Comparison of ENCODE assay signal across 18 mouse cellular contexts in the genomic region with DNA sequence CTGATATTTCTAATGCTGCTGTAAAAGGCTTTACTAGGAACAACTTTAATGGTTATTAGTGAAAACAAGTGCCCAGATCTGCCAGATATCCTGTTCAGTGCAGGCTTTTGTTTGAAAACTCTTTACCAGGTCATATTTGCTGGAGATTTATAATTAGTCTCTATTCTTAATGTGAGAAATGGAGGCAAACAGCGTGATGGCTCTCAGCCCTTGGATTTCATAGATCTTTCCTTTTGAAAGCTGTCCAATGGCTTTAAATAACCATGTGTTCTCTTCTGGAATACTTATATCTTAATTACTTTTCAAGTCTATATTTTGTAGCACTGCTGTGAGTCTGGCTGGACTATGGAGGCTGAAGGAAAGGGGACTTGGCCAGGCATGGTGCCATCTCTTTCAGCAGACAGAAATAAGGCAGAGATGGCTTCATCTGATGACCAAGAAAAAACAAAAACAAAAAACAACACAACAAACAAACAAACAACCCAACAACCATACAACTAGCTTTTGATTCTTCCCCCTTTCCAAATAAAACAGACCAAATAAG.
A peak's percentile ranks its signal among the peaks of the same experiment; 100 is the strongest.
DNase-seq lines count a peak whose midpoint lies in the region; ATAC-seq and TF ChIP-seq lines count a peak whose summit lies in the region.
"Had no signal": no experiment of that assay in that cellular context is flagged by ENCODE, and none has a peak within 500 bp of the region (broad histone marks: within the 10 kb centered on the region; RNA-seq: fewer than 3 reads in every experiment).

No protein-coding gene starts in this region.

- no peak for ATAC-seq in embryonic facial prominence, embryonic 14.5 days (ENCODE audit: low read depth)
- ATAC-seq in kidney, postnatal 0 days (replicated peaks; ENCODE audit: low FRiP score, low read depth) = no peak
- ATAC-seq in limb, embryonic 12.5 days (ENCODE audit: insufficient number of reproducible peaks, insufficient read depth, low FRiP score, low TSS enrichment, low read depth) = no peak
- ATAC-seq in heart, embryonic 11.5 days (replicated peaks; ENCODE audit: insufficient number of reproducible peaks, low FRiP score, low TSS enrichment) = no peak

- no peak overlapping the region for H3K4me2 ChIP-seq in embryonic facial prominence, embryonic 14.5 days (ENCODE audit: low read depth, low read length)
- H3K4me2 ChIP-seq in kidney, postnatal 0 days (ENCODE audit: low read length) = peak overlapping the region; percentile 8; the same call in 1 of the 2 replicates
- H3K4me2 ChIP-seq in limb, embryonic 12.5 days = peak overlapping the region; percentile 33
- H3K4me2 ChIP-seq in heart, embryonic 11.5 days = no peak overlapping the region
- H3K4me2 ChIP-seq: embryonic facial prominence, embryonic 12.5 days; heart, embryonic 15.5 days; liver, embryonic 13.5 days; midbrain, embryonic 12.5 days had no signal

- TF ChIP-seq POLR2A in embryonic fibroblast, embryonic 13.5 days (IDR thresholded peaks at IDR 0.05; ENCODE audit: low read depth, low read length) = no peak

- H3K9me3 ChIP-seq in embryonic facial prominence, embryonic 14.5 days (ENCODE audit: control insufficient read depth, low read length) = no peaks in the 10 kb centered on the region
- H3K9me3 ChIP-seq in embryonic facial prominence, embryonic 10.5 days = no peaks in the 10 kb centered on the region
- no peaks in the 10 kb centered on the region for H3K9me3 ChIP-seq in kidney, postnatal 0 days (replicated peaks; ENCODE audit: low read length)
- no peaks in the 10 kb centered on the region for H3K9me3 ChIP-seq in limb, embryonic 12.5 days
- no peaks in the 10 kb centered on the region for H3K9me3 ChIP-seq in heart, embryonic 11.5 days (replicated peaks; ENCODE audit: control insufficient read depth, low read length)
- H3K9me3 ChIP-seq: embryonic facial prominence, embryonic 12.5 days; heart, embryonic 15.5 days; liver, embryonic 13.5 days; midbrain, embryonic 12.5 days had no signal

- 0 out of 2 replicates have a peak overlapping the region, but pooled peaks have one; percentile 33 for H3K27ac ChIP-seq in embryonic facial prominence, embryonic 14.5 days (replicated peaks; ENCODE audit: low read depth, low read length)
- H3K27ac ChIP-seq in embryonic facial prominence, embryonic 10.5 days (replicated peaks) = no peak overlapping the region; the same call in 1 of the 2 replicates
- H3K27ac ChIP-seq in kidney, postnatal 0 days = peak overlapping the region; percentile 74; the same call in 1 of the 2 replicates
- H3K27ac ChIP-seq in embryonic fibroblast, embryonic 13.5 days (ENCODE audit: insufficient read depth, low read length) = peak overlapping the region; percentile 53
- peak overlapping the region; percentile 37; the same call in 1 of the 2 replicates for H3K27ac ChIP-seq in limb, embryonic 12.5 days
- no peak overlapping the region for H3K27ac ChIP-seq in heart, embryonic 11.5 days (ENCODE audit: low read depth, low read length)
- H3K27ac ChIP-seq: embryonic facial prominence, embryonic 12.5 days; heart, embryonic 15.5 days; left cerebral cortex, adult 2 months; liver, embryonic 13.5 days had no signal

- peaks cover 12% of the 10 kb centered on the region for H3K4me1 ChIP-seq in embryonic facial prominence, embryonic 14.5 days (ENCODE audit: control insufficient read depth, insufficient read depth, low read length)
- peaks cover 17% of the 10 kb centered on the region for H3K4me1 ChIP-seq in embryonic facial prominence, embryonic 10.5 days
- peaks cover 11% of the 10 kb centered on the region; the same call in 1 of the 2 replicates for H3K4me1 ChIP-seq in kidney, postnatal 0 days (replicated peaks; ENCODE audit: insufficient read depth, low read length)
- no peaks in the 10 kb centered on the region; the same call in 1 of the 2 replicates for H3K4me1 ChIP-seq in embryonic fibroblast, embryonic 13.5 days (ENCODE audit: control insufficient read depth, insufficient read depth, low read length)
- H3K4me1 ChIP-seq in limb, embryonic 12.5 days (replicated peaks) = peaks cover 24% of the 10 kb centered on the region
- no peaks in the 10 kb centered on the region for H3K4me1 ChIP-seq in heart, embryonic 11.5 days (ENCODE audit: control insufficient read depth, insufficient read depth, low read length)
- H3K4me1 ChIP-seq: heart, embryonic 15.5 days; liver, embryonic 13.5 days had no signal

- H3K9ac ChIP-seq in embryonic facial prominence, embryonic 14.5 days (ENCODE audit: low read depth, low read length) = no peak overlapping the region
- H3K9ac ChIP-seq in kidney, postnatal 0 days (ENCODE audit: low read depth, low read length) = no peak overlapping the region
- no peak overlapping the region for H3K9ac ChIP-seq in limb, embryonic 12.5 days (replicated peaks)
- no peak overlapping the region for H3K9ac ChIP-seq in heart, embryonic 11.5 days (ENCODE audit: low read depth, low read length)
- H3K9ac ChIP-seq: embryonic facial prominence, embryonic 12.5 days; heart, embryonic 15.5 days; liver, embryonic 13.5 days; midbrain, embryonic 12.5 days had no signal

- H3K36me3 ChIP-seq in embryonic facial prominence, embryonic 14.5 days (ENCODE audit: control insufficient read depth, insufficient read depth, low read length) = no peaks in the 10 kb centered on the region
- no peaks in the 10 kb centered on the region for H3K36me3 ChIP-seq in embryonic facial prominence, embryonic 10.5 days (replicated peaks)
- no peaks in the 10 kb centered on the region for H3K36me3 ChIP-seq in kidney, postnatal 0 days (ENCODE audit: insufficient read depth, low read length)
- H3K36me3 ChIP-seq in limb, embryonic 12.5 days = no peaks in the 10 kb centered on the region
- no peaks in the 10 kb centered on the region for H3K36me3 ChIP-seq in heart, embryonic 11.5 days (ENCODE audit: control insufficient read depth, insufficient read depth, low read length)
- H3K36me3 ChIP-seq: embryonic facial prominence, embryonic 12.5 days; heart, embryonic 15.5 days; liver, embryonic 13.5 days; midbrain, embryonic 12.5 days had no signal

- H3K27me3 ChIP-seq in embryonic facial prominence, embryonic 14.5 days (replicated peaks; ENCODE audit: control insufficient read depth, insufficient read depth, low read length) = no peaks in the 10 kb centered on the region
- no peaks in the 10 kb centered on the region for H3K27me3 ChIP-seq in embryonic facial prominence, embryonic 10.5 days (replicated peaks; ENCODE audit: low read depth, poor library complexity, severe bottlenecking)
- H3K27me3 ChIP-seq in kidney, postnatal 0 days (ENCODE audit: insufficient read depth, low read length) = no peaks in the 10 kb centered on the region
- no peaks in the 10 kb centered on the region for H3K27me3 ChIP-seq in limb, embryonic 12.5 days
- H3K27me3 ChIP-seq in heart, embryonic 11.5 days (ENCODE audit: control insufficient read depth, insufficient read depth, low read length) = no peaks in the 10 kb centered on the region
- H3K27me3 ChIP-seq: embryonic facial prominence, embryonic 12.5 days; heart, embryonic 15.5 days; liver, embryonic 13.5 days; midbrain, embryonic 12.5 days had no signal

- TF ChIP-seq CTCF in kidney, postnatal 0 days (IDR thresholded peaks at IDR 0.05; ENCODE audit: low read depth) = no peak
- TF ChIP-seq CTCF in embryonic fibroblast, embryonic 13.5 days (IDR thresholded peaks at IDR 0.05; ENCODE audit: borderline replicate concordance, insufficient read depth, low read length) = no peak

- no peak for DNase-seq in embryonic facial prominence, embryonic 14.5 days (ENCODE audit: low spot score)
- DNase-seq in embryonic facial prominence, embryonic 10.5 days (ENCODE audit: low spot score) = no peak
- peak; percentile 74 for DNase-seq in kidney, postnatal 0 days (ENCODE audit: low spot score)
- DNase-seq in kidney, postnatal 10 days = no peak
- no peak for DNase-seq in adrenal gland, postnatal 36 days
- DNase-seq: adrenal gland, adult 2 months; cerebellum, adult 9-11 months; gastrocnemius, postnatal 36 days; liver, embryonic 13.5 days; lung, postnatal 14 days; right cerebral cortex, adult 18-20 months had no signal

- H3K4me3 ChIP-seq in embryonic facial prominence, embryonic 14.5 days (ENCODE audit: low read depth, low read length) = no peak overlapping the region
- H3K4me3 ChIP-seq in embryonic facial prominence, embryonic 10.5 days = no peak overlapping the region
- no peak overlapping the region for H3K4me3 ChIP-seq in kidney, postnatal 0 days (replicated peaks; ENCODE audit: low read depth, low read length)
- H3K4me3 ChIP-seq in embryonic fibroblast, embryonic 13.5 days (ENCODE audit: insufficient read depth, low read length) = no peak overlapping the region
- H3K4me3 ChIP-seq in limb, embryonic 12.5 days (replicated peaks) = no peak overlapping the region
- H3K4me3 ChIP-seq in heart, embryonic 11.5 days (ENCODE audit: low read depth, low read length) = no peak overlapping the region
- H3K4me3 ChIP-seq: embryonic facial prominence, embryonic 12.5 days; heart, embryonic 15.5 days; left cerebral cortex, adult 2 months; liver, embryonic 13.5 days; midbrain, embryonic 12.5 days had no signal

- 73% methylated on average over 1 of the region's 1 CpGs for WGBS in embryonic facial prominence, embryonic 14.5 days
- WGBS in embryonic facial prominence, embryonic 10.5 days = 90% methylated on average over 1 of the region's 1 CpGs
- 42% methylated on average over 1 of the region's 1 CpGs for WGBS in kidney, postnatal 0 days
- 14% methylated on average over 1 of the region's 1 CpGs for WGBS in limb, embryonic 12.5 days
- WGBS in heart, embryonic 11.5 days (ENCODE audit: insufficient replicate concordance) = 76% methylated on average over 1 of the region's 1 CpGs

Comparison
In these comparisons a context has a peak if more than half of its experiments do, and no peak if none do; other contexts are left out.
1. H3K27ac ChIP-seq: peak in embryonic facial prominence, embryonic 14.5 days (single experiment), kidney, postnatal 0 days (single experiment), embryonic fibroblast, embryonic 13.5 days (single experiment) and limb, embryonic 12.5 days (single experiment); none in embryonic facial prominence, embryonic 10.5 days (single experiment) and heart, embryonic 11.5 days (single experiment).
2. H3K4me2 ChIP-seq: peak in kidney, postnatal 0 days (single experiment) and limb, embryonic 12.5 days (single experiment); none in embryonic facial prominence, embryonic 14.5 days (single experiment) and heart, embryonic 11.5 days (single experiment).